Mouse (Mus musculus): ENCODE data around the gene Chka. TPM values are rescaled to one million over a fixed set of nuclear protein-coding genes. Genes with fewer than 3 reads are reported as not detected.

Gene Chka
- 82.1 TPM for polyA plus RNA-seq (2015; fragmentation: Illumina TruSeq; extraction: RNeasy Lipid Tissue Mini Kit (QIAGEN cat#74804); ENCODE audit: low read depth, low replicate concordance)

GRCm38 (mm10) chr19:3851502-3851962 is at the start of gene Chka:
Gene Chka, plus strand, starts transcription at chr19:3851773.

GRCm38 (mm10) chr19:3906795-3907786 is 55.5 kb downstream of the Chka start, which contains the start of gene Tcirg1:
Gene Tcirg1, minus strand, starts transcription at chr19:3907133.

GRCm38 (mm10) chr19:3912337-3913204 is 61.0 kb downstream of the Chka start, which contains the start of gene Ndufs8:
Gene Ndufs8, minus strand, starts transcription at chr19:3912774.

GRCm38 (mm10) chr19:3929211-3929941 is 77.8 kb downstream of the Chka start, which contains the start of gene Aldh3b1:
Gene Aldh3b1, minus strand, starts transcription at chr19:3929808.

GRCm38 (mm10) chr19:3935032-3935895 is 83.7 kb downstream of the Chka start, which contains the start of gene Unc93b1:
Gene Unc93b1, plus strand, starts transcription at chr19:3935186.

Other genes with a start within 250 kb of the Chka start
- gene Lrp5, start 165.2 kb upstream of the Chka start, polyA plus RNA-seq (2015; fragmentation: Illumina TruSeq; extraction: RNeasy Lipid Tissue Mini Kit (QIAGEN cat#74804); ENCODE audit: low read depth, low replicate concordance), result 4.5 TPM
- 26.5 TPM for gene 1810055G02Rik, start 143.5 kb upstream of the Chka start, polyA plus RNA-seq (2015; fragmentation: Illumina TruSeq; extraction: RNeasy Lipid Tissue Mini Kit (QIAGEN cat#74804); ENCODE audit: low read depth, low replicate concordance)
- gene Kmt5b, start 84.4 kb upstream of the Chka start, polyA plus RNA-seq (2015; fragmentation: Illumina TruSeq; extraction: RNeasy Lipid Tissue Mini Kit (QIAGEN cat#74804); ENCODE audit: low read depth, low replicate concordance), result 28.6 TPM
- gene Tcirg1, start 55.4 kb downstream of the Chka start, polyA plus RNA-seq (2015; fragmentation: Illumina TruSeq; extraction: RNeasy Lipid Tissue Mini Kit (QIAGEN cat#74804); ENCODE audit: low read depth, low replicate concordance), result 14.5 TPM
- 305 TPM for gene Ndufs8, start 61.0 kb downstream of the Chka start, polyA plus RNA-seq (2015; fragmentation: Illumina TruSeq; extraction: RNeasy Lipid Tissue Mini Kit (QIAGEN cat#74804); ENCODE audit: low read depth, low replicate concordance)
- gene Aldh3b1, start 78.0 kb downstream of the Chka start, polyA plus RNA-seq (2015; fragmentation: Illumina TruSeq; extraction: RNeasy Lipid Tissue Mini Kit (QIAGEN cat#74804); ENCODE audit: low read depth, low replicate concordance), result 4.3 TPM
- 16.0 TPM for gene Unc93b1, start 83.4 kb downstream of the Chka start, polyA plus RNA-seq (2015; fragmentation: Illumina TruSeq; extraction: RNeasy Lipid Tissue Mini Kit (QIAGEN cat#74804); ENCODE audit: low read depth, low replicate concordance)
- gene Aldh3b3, start 106.9 kb downstream of the Chka start, polyA plus RNA-seq (2015; fragmentation: Illumina TruSeq; extraction: RNeasy Lipid Tissue Mini Kit (QIAGEN cat#74804); ENCODE audit: low read depth, low replicate concordance), result not detected
- gene Aldh3b2, start 120.6 kb downstream of the Chka start, polyA plus RNA-seq (2015; fragmentation: Illumina TruSeq; extraction: RNeasy Lipid Tissue Mini Kit (QIAGEN cat#74804); ENCODE audit: low read depth, low replicate concordance), result 1.4 TPM
- gene Acy3, start 134.8 kb downstream of the Chka start, polyA plus RNA-seq (2015; fragmentation: Illumina TruSeq; extraction: RNeasy Lipid Tissue Mini Kit (QIAGEN cat#74804); ENCODE audit: low read depth, low replicate concordance), result 4.0 TPM
- not detected for gene Tbx10, start 141.0 kb downstream of the Chka start, polyA plus RNA-seq (2015; fragmentation: Illumina TruSeq; extraction: RNeasy Lipid Tissue Mini Kit (QIAGEN cat#74804); ENCODE audit: low read depth, low replicate concordance)
- 15.1 TPM for gene Nudt8, start 148.8 kb downstream of the Chka start, polyA plus RNA-seq (2015; fragmentation: Illumina TruSeq; extraction: RNeasy Lipid Tissue Mini Kit (QIAGEN cat#74804); ENCODE audit: low read depth, low replicate concordance)
- gene Gm49405, start 148.9 kb downstream of the Chka start, polyA plus RNA-seq (2015; fragmentation: Illumina TruSeq; extraction: RNeasy Lipid Tissue Mini Kit (QIAGEN cat#74804); ENCODE audit: low read depth, low replicate concordance), result 2.0 TPM
- 5.7 TPM for gene Doc2g, start 151.5 kb downstream of the Chka start, polyA plus RNA-seq (2015; fragmentation: Illumina TruSeq; extraction: RNeasy Lipid Tissue Mini Kit (QIAGEN cat#74804); ENCODE audit: low read depth, low replicate concordance)
- gene Ndufv1, start 161.0 kb downstream of the Chka start, polyA plus RNA-seq (2015; fragmentation: Illumina TruSeq; extraction: RNeasy Lipid Tissue Mini Kit (QIAGEN cat#74804); ENCODE audit: low read depth, low replicate concordance), result 236 TPM
- gene Gstp1, start 186.2 kb downstream of the Chka start, polyA plus RNA-seq (2015; fragmentation: Illumina TruSeq; extraction: RNeasy Lipid Tissue Mini Kit (QIAGEN cat#74804); ENCODE audit: low read depth, low replicate concordance), result 465 TPM
- gene Gstp2, start 194.2 kb downstream of the Chka start, polyA plus RNA-seq (2015; fragmentation: Illumina TruSeq; extraction: RNeasy Lipid Tissue Mini Kit (QIAGEN cat#74804); ENCODE audit: low read depth, low replicate concordance), result 1.5 TPM
- not detected for gene Gstp3, start 207.8 kb downstream of the Chka start, polyA plus RNA-seq (2015; fragmentation: Illumina TruSeq; extraction: RNeasy Lipid Tissue Mini Kit (QIAGEN cat#74804); ENCODE audit: low read depth, low replicate concordance)
- gene Cabp2, start 229.8 kb downstream of the Chka start, polyA plus RNA-seq (2015; fragmentation: Illumina TruSeq; extraction: RNeasy Lipid Tissue Mini Kit (QIAGEN cat#74804); ENCODE audit: low read depth, low replicate concordance), result not detected
- 37.6 TPM for gene Cdk2ap2, start 245.4 kb downstream of the Chka start, polyA plus RNA-seq (2015; fragmentation: Illumina TruSeq; extraction: RNeasy Lipid Tissue Mini Kit (QIAGEN cat#74804); ENCODE audit: low read depth, low replicate concordance)
- 122 TPM for gene Pitpnm1, start 248.2 kb downstream of the Chka start, polyA plus RNA-seq (2015; fragmentation: Illumina TruSeq; extraction: RNeasy Lipid Tissue Mini Kit (QIAGEN cat#74804); ENCODE audit: low read depth, low replicate concordance)